Mouse (Mus musculus) frontal cortex, postnatal 14 days (tissue): ENCODE measurements around the gene Gm38392.

ENCODE experiments used
- DNase-seq, 2 experiments: peaks; one replicate each; pipeline ENCODE4 v3.0.0; 2022; ENCODE audit warnings: low spot score in 2 of 2

Gene Gm38392

GRCm38 (mm10) chr3:88200161-88200971, 86.6 kb downstream of the Gm38392 start:
- no peak for DNase-seq

- DNase-seq, result no peak
Measured at GRCm38 (mm10) chr3:88199541-88200110, 87.4 kb downstream of the Gm38392 start.

DNA sequence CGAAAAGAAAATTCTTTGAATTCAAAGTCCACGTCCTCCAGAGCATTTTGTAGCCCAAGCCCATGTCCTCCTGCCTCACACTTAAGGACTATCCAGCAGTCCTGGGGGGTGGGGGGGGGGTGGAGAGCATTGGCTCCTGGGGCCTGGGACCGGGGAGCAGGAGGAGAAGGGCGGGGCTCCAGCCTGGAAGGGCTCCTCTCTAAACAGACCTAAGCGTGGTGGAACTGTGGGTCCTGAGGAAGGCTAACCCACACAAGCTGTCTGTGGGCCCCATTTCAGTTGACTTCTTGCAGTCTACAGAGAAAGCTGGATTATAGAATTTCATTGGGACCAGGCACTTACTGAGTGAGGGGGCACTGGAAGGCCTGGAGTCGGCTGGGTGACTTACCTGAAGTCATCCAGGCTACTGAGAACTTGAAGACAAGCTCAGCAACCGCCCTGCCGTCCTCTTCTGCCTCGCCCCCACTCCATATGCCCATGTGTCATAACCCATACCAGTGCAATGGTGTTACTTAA, 88.4 kb downstream of the Gm38392 start:
- DNase-seq, result no peak

DNA sequence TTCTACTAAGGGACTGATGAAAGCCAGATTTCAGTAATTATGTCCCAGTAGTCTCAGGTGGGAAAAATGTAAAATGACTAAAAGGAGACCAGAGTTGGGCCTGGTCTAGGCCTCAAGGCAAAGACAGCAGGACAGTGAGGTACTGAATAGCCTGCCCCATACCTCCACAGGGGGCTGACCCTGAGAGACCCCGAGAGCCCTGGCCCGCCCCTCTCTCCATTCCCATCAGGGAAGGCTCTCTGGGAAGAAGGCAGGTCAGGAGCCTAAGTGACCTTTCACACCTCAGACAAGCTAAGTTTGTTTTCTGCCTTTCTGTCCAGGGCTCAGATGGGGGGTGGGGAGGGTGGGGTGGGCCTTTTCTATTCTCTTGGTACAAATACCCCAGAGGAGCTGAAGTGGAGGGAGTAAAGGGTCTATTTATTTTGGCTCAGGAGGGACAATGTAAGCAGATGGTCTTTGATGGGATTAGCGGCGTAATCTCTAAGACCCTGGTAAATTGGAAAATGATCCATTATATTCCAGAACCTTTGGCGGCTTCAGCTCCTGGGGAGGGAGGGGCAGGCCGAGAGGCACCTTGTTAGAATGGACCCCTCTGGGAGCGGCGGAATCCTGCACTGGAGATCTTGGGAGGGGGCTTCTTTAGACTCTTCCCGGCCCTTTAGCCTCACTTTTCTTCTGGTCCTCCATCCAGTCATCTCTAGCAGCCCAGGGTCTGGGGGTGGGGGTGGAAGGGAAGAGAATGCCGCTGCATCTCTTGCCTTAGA, 89.1 kb downstream of the Gm38392 start:
- no peak for DNase-seq
